Mouse (Mus musculus) layer of hippocampus, adult 18-20 months (tissue): ENCODE results near the gene Olfr1051. TPM values are rescaled to one million over a fixed set of nuclear protein-coding genes. Genes with fewer than 3 reads are reported as not detected.
"Not testable (repeated sequence)": the region's sequence is repeated elsewhere in the genome, so short reads cannot be mapped to it uniquely, and the experiment has no call there.

ENCODE experiments used
- DNase-seq, 2 experiments: peaks; one replicate each; pipeline ENCODE4 v3.0.0; 2022; ENCODE audit warnings: low spot score in 2 of 2
- long read RNA-seq: library from polyadenylated mRNA; stranded (forward); transcript quantifications from one replicate; pipeline ENCODE4 v2.0.0, GENCODE M21; 2021
- total RNA-seq, 2 experiments: library from RNA; stranded (reverse); gene quantifications; 2 replicates each; pipeline ENCODE4 v1.2.3; 2021

Gene Olfr1051
- total RNA-seq: not detected
- long read RNA-seq: 0 reads

- not testable (repeated sequence) for DNase-seq
Measured at GRCm38 (mm10) chr2:86278988-86279387, at the start of gene Olfr1051. TSS of gene Olfr1051 (minus strand) at chr2:86279088.

DNA sequence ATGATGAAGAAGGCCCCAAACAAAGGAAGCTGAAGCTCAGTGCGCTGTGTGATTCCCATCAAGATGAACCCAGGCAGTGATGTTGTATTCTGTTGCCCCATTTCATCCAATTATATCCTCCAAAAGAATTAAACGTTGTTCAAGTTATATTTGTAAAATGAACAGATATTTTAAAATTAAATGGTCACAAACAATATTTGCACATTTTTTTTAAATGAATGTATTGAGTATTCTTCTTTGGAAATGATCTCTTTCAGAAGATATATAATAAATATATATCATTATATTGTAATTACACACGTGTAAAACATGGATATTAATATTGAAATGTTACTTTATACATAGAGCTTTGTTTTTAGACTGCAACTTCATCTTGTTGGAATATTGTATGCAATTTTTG lies 36.3 kb upstream of the Olfr1051 start, which contains the start of gene Olfr1053:
Gene Olfr1053 (minus strand): TSS at position 101 of the 400 bp plus-strand sequence.
- no peak for DNase-seq

DNA sequence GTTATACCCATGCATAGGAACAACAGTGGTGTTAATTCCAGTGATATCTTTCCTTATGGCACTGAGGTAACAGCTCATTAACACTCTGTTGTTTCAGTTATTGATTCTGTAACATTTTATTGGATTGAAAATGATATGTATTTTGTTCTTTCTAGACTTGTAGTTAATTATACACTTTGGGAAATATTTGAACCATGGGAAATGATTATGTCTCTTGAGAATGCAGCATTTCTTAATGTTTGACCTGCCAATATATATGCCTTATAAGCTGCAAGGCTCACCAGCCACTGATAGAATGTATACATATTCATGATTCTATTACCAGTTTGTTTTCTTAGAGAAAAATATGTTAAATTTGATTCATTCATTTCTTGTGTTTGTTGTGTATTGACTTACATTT lies 13.3 kb upstream of the Olfr1051 start, which contains the start of gene Olfr1052:
Gene Olfr1052 (plus strand): TSS at position 301 of the 400 bp plus-strand sequence.
- DNase-seq: no peak

DNA sequence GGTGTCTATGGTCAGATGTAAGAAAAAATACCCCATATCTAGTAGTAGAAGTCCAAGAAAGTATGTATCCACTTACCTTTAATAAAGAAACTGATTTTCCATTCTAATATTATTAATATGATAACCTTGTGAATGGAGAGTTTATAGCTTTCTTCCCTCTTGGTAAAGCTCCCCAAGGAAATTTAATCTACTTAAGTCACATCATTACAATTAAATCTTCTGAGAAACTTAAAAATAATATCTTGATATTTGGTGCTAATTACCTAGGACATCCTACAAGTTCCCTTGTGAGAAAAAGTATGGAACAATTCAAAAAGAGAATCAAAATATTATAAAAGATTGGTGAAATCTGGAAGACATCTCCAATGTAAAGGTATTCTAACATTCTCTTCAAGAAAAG lies 20.7 kb downstream of the Olfr1051 start, which contains the start of gene Olfr1049:
Gene Olfr1049 (minus strand): TSS at position 101 of the 400 bp plus-strand sequence.
- DNase-seq: not testable (repeated sequence)

- no peak for DNase-seq
Measured at GRCm38 (mm10) chr2:86240189-86240588, 38.7 kb downstream of the Olfr1051 start, which contains the start of gene Olfr1048. TSS of gene Olfr1048 (minus strand) at chr2:86240289.

GRCm38 (mm10) chr2:86231301-86231700 lies 47.6 kb downstream of the Olfr1051 start, which contains the start of gene Olfr1047:
TSS of gene Olfr1047 (minus strand) at chr2:86231401.
- DNase-seq: no peak

Other genes starting within 250 kb of the Olfr1051 start
- not detected for gene Olfr1034, start 233.2 kb downstream of the Olfr1051 start, total RNA-seq
- not detected for gene Olfr1036, start 205.1 kb downstream of the Olfr1051 start, total RNA-seq
- gene Olfr1037, start 191.7 kb downstream of the Olfr1051 start, total RNA-seq: not detected
- not detected for gene Olfr1039, start 143.2 kb downstream of the Olfr1051 start, total RNA-seq
- gene Olfr1040, start 132.4 kb downstream of the Olfr1051 start, total RNA-seq: not detected
- not detected for gene Olfr1042, start 117.2 kb downstream of the Olfr1051 start, total RNA-seq
- gene Olfr1043, start 111.6 kb downstream of the Olfr1051 start, total RNA-seq: not detected
- not detected for gene Olfr1044, start 101.3 kb downstream of the Olfr1051 start, total RNA-seq
- not detected for gene Olfr52, start 93.4 kb downstream of the Olfr1051 start, total RNA-seq
- not detected for gene Olfr1045, start 76.1 kb downstream of the Olfr1051 start, total RNA-seq
- not detected for gene Olfr1046, start 59.8 kb downstream of the Olfr1051 start, total RNA-seq
- not detected for gene Olfr1047, start 47.7 kb downstream of the Olfr1051 start, total RNA-seq
- not detected for gene Olfr1048, start 38.8 kb downstream of the Olfr1051 start, total RNA-seq
- not detected for gene Olfr1049, start 20.8 kb downstream of the Olfr1051 start, total RNA-seq
- gene Olfr1052, start 13.4 kb upstream of the Olfr1051 start, total RNA-seq: not detected
- gene Olfr1053, start 36.2 kb upstream of the Olfr1051 start, total RNA-seq: not detected
- gene Olfr1054, start 56.3 kb upstream of the Olfr1051 start, total RNA-seq: not detected
- gene Olfr1055, start 71.2 kb upstream of the Olfr1051 start, total RNA-seq: not detected
- gene Olfr1056, start 83.4 kb upstream of the Olfr1051 start, total RNA-seq: not detected
- not detected for gene Olfr1057, start 99.3 kb upstream of the Olfr1051 start, total RNA-seq
- not detected for gene Olfr1058, start 109.5 kb upstream of the Olfr1051 start, total RNA-seq
- not detected for gene Olfr1061, start 135.0 kb upstream of the Olfr1051 start, total RNA-seq
- not detected for gene Olfr1062, start 147.7 kb upstream of the Olfr1051 start, total RNA-seq
- not detected for gene Olfr1065, start 171.5 kb upstream of the Olfr1051 start, total RNA-seq
- gene Olfr1066, start 177.2 kb upstream of the Olfr1051 start, total RNA-seq: not detected
- not detected for gene Olfr228, start 208.3 kb upstream of the Olfr1051 start, total RNA-seq
- gene Olfr1076, start 229.4 kb upstream of the Olfr1051 start, total RNA-seq: not detected